Mouse (Mus musculus) cerebellum, adult 8-10 months (tissue): Measurements from ENCODE around the gene Tiam2.

ENCODE experiments used
- DNase-seq: peaks from one replicate; pipeline ENCODE4 v3.0.0; 2022

Tiam2 gene

GRCm38 (mm10) chr17:3500936-3501335 is 174.6 kb downstream of the Tiam2 start:
- DNase-seq = no peak

- no peak for DNase-seq
Observed at GRCm38 (mm10) chr17:3505711-3506110, 179.3 kb downstream of the Tiam2 start.

GRCm38 (mm10) chr17:3506508-3506907 is 180.1 kb downstream of the Tiam2 start:
- no peak for DNase-seq

- DNase-seq = peak; percentile 36
Observed at GRCm38 (mm10) chr17:3509841-3510240, 183.5 kb downstream of the Tiam2 start.

- DNase-seq = no peak
Observed at GRCm38 (mm10) chr17:3514316-3514715, 187.9 kb downstream of the Tiam2 start.

GRCm38 (mm10) chr17:3515851-3516250 is 189.5 kb downstream of the Tiam2 start:
- no peak for DNase-seq

- DNase-seq = no peak
Observed at GRCm38 (mm10) chr17:3516406-3516805, 190.0 kb downstream of the Tiam2 start.

- DNase-seq = no peak
Observed at GRCm38 (mm10) chr17:3520344-3520743, 194.0 kb downstream of the Tiam2 start.

- no peak for DNase-seq
Observed at GRCm38 (mm10) chr17:3527841-3528471, 201.6 kb downstream of the Tiam2 start.

GRCm38 (mm10) chr17:3529523-3529922 is 203.2 kb downstream of the Tiam2 start:
- no peak for DNase-seq

- no peak for DNase-seq
Observed at GRCm38 (mm10) chr17:3530549-3530948, 204.2 kb downstream of the Tiam2 start.

GRCm38 (mm10) chr17:3531641-3532040 is 205.3 kb downstream of the Tiam2 start:
- DNase-seq = no peak

GRCm38 (mm10) chr17:3532254-3532653 is 205.9 kb downstream of the Tiam2 start, which contains the start of gene Cldn20:
Gene Cldn20 (plus strand): TSS chr17:3532554.
- DNase-seq = no peak

GRCm38 (mm10) chr17:3533425-3533824 is 207.1 kb downstream of the Tiam2 start:
- DNase-seq = no peak

- DNase-seq = no peak
Observed at GRCm38 (mm10) chr17:3540304-3540703, 213.9 kb downstream of the Tiam2 start.

GRCm38 (mm10) chr17:3541033-3541432 is 214.7 kb downstream of the Tiam2 start:
- DNase-seq = no peak

- no peak for DNase-seq
Observed at GRCm38 (mm10) chr17:3547725-3548124, 221.4 kb downstream of the Tiam2 start.

- DNase-seq = no peak
Observed at GRCm38 (mm10) chr17:3556251-3556650, 229.9 kb downstream of the Tiam2 start.

GRCm38 (mm10) chr17:3557331-3558311 is 231.2 kb downstream of the Tiam2 start, which contains the start of gene Tfb1m:
Gene Tfb1m (minus strand): TSS chr17:3557781.
- peak; percentile 98 for DNase-seq

GRCm38 (mm10) chr17:3558356-3558870 is 232.0 kb downstream of the Tiam2 start:
- DNase-seq = no peak

GRCm38 (mm10) chr17:3560534-3560933 is 234.2 kb downstream of the Tiam2 start:
- no peak for DNase-seq

- no peak for DNase-seq
Observed at GRCm38 (mm10) chr17:3562405-3562804, 236.0 kb downstream of the Tiam2 start.

GRCm38 (mm10) chr17:3570876-3571275 is 244.5 kb downstream of the Tiam2 start:
- peak; percentile 59 for DNase-seq
